Mouse (Mus musculus) heart, embryonic 13.5 days (tissue): ENCODE results near the gene Coro6. TPM values are rescaled to one million over a fixed set of nuclear protein-coding genes. Genes with fewer than 3 reads are reported as not detected.

Experiments
- ATAC-seq: fragments of 200-750 bp; cut with Nextera tagmentation; 2 replicates; pipeline ENCODE4 v1.8.0; 2017; ENCODE audit warnings: moderate TSS enrichment; ENCODE audit not compliant: insufficient number of reproducible peaks, low FRiP score, low TSS enrichment; ENCODE audit errors: extremely low read depth
- H3K27ac ChIP-seq: fragments of 300-500 bp; sonication (generic); replicated peaks from 2 replicates; pipeline ENCODE4 v1.5.1; 2015; ENCODE audit warnings: moderate library complexity, mild to moderate bottlenecking, inconsistent platforms
- H3K27me3 ChIP-seq: fragments of 300-500 bp; sonication (generic); replicated peaks from 2 replicates; pipeline ENCODE4 v1.6.1; 2015; ENCODE audit warnings: mild to moderate bottlenecking, inconsistent platforms
- H3K36me3 ChIP-seq: fragments of 300-500 bp; sonication (generic); 2 replicates; pipeline ENCODE4 v1.6.1; 2015; ENCODE audit warnings: mild to moderate bottlenecking, inconsistent platforms
- H3K4me1 ChIP-seq: fragments of 300-500 bp; sonication (generic); 2 replicates; pipeline ENCODE4 v1.6.1; 2015; ENCODE audit warnings: inconsistent platforms
- H3K4me2 ChIP-seq: fragments of 300-500 bp; sonication (generic); 2 replicates; pipeline ENCODE4 v1.6.1; 2015; ENCODE audit warnings: inconsistent platforms, mild to moderate bottlenecking, moderate library complexity
- H3K4me3 ChIP-seq: fragments of 300-500 bp; sonication (generic); 2 replicates; pipeline ENCODE4 v1.5.1; 2015; ENCODE audit warnings: moderate library complexity, mild to moderate bottlenecking, inconsistent platforms
- H3K9ac ChIP-seq: fragments of 300-500 bp; sonication (generic); 2 replicates; pipeline ENCODE4 v1.6.1; 2015; ENCODE audit warnings: inconsistent platforms, mild to moderate bottlenecking, moderate library complexity
- H3K9me3 ChIP-seq: fragments of 300-500 bp; sonication (generic); 2 replicates; pipeline ENCODE4 v1.6.1; 2016; ENCODE audit warnings: inconsistent platforms
- WGBS: fragments of 180-500 bp; shearing (Covaris S2); methylation state at CpG from one replicate; pipeline ENCODE4 v1.1.7; 2015; ENCODE audit warnings: mixed read lengths; 5-methylcytosine and 5-hydroxymethylcytosine counted together
- polyA plus RNA-seq: library from polyadenylated mRNA; unstranded; fragments of >200 nt; fragmentation: Nextera tagmentation; extraction: Ambion mirVana; gene quantifications from 2 replicates; pipeline ENCODE4 v1.2.1, GENCODE M21; 2015

The Coro6 gene
- polyA plus RNA-seq, 1 experiment from 2014 or later: 28.8 TPM

- Histone ChIP-seq H3K9me3 (no peaks in the 10 kb centered on the region), H3K27me3 (no peaks in the 10 kb centered on the region), H3K4me2 (peak overlapping the region; percentile 93), H3K4me3 (peak overlapping the region; percentile 97), H3K4me1 (peaks cover 79% of the 10 kb centered on the region), H3K27ac (peak overlapping the region; percentile 94), H3K36me3 (peaks cover 13% of the 10 kb centered on the region), H3K9ac (peak overlapping the region; percentile 99)
- WGBS: 70% methylated on average over 6 of the region's 6 CpGs
- ATAC-seq: no peak
Observed at GRCm38 (mm10) chr11:77494782-77495181, 32.6 kb downstream of the Coro6 start.

GRCm38 (mm10) chr11:77495507-77495906, 33.3 kb downstream of the Coro6 start:
- Histone ChIP-seq H3K27ac (peak overlapping the region; percentile 94; the same call in 1 of the 2 replicates), H3K4me2 (peak overlapping the region; percentile 93), H3K4me1 (peaks cover 74% of the 10 kb centered on the region), H3K27me3 (no peaks in the 10 kb centered on the region), H3K9ac (peak overlapping the region; percentile 99), H3K36me3 (peaks cover 20% of the 10 kb centered on the region), H3K9me3 (no peaks in the 10 kb centered on the region), H3K4me3 (no peak overlapping the region)
- no peak for ATAC-seq

- Histone ChIP-seq H3K27me3 (no peaks in the 10 kb centered on the region), H3K4me3 (peak overlapping the region; percentile 14; the same call in 1 of the 2 replicates), H3K36me3 (peaks cover 38% of the 10 kb centered on the region), H3K27ac (peak overlapping the region; percentile 93), H3K9ac (peak overlapping the region; percentile 73), H3K4me1 (peaks cover 64% of the 10 kb centered on the region), H3K4me2 (peak overlapping the region; percentile 36), H3K9me3 (no peaks in the 10 kb centered on the region)
- 32% methylated on average over 6 of the region's 6 CpGs for WGBS
- ATAC-seq: no peak; the same call in 1 of the 2 replicates
Observed at GRCm38 (mm10) chr11:77497341-77497756, 35.1 kb downstream of the Coro6 start.

GRCm38 (mm10) chr11:77497851-77498250, 35.6 kb downstream of the Coro6 start:
- Histone ChIP-seq H3K4me2 (peak overlapping the region; percentile 36), H3K9me3 (no peaks in the 10 kb centered on the region), H3K4me3 (0 out of 2 replicates have a peak overlapping the region, but pooled peaks have one; percentile 4), H3K4me1 (peaks cover 64% of the 10 kb centered on the region), H3K27me3 (no peaks in the 10 kb centered on the region), H3K27ac (peak overlapping the region; percentile 93), H3K9ac (peak overlapping the region; percentile 73), H3K36me3 (peaks cover 43% of the 10 kb centered on the region)
- 28% methylated on average over 4 of the region's 4 CpGs for WGBS
- no peak for ATAC-seq

GRCm38 (mm10) chr11:77498261-77499139, 36.3 kb downstream of the Coro6 start:
- no peak overlapping the region for H3K4me3 ChIP-seq
- 69% methylated on average over 12 of the region's 12 CpGs for WGBS
- H3K27ac ChIP-seq: peak overlapping the region; percentile 93
- H3K9me3 ChIP-seq: no peaks in the 10 kb centered on the region
- peaks cover 71% of the 10 kb centered on the region for H3K4me1 ChIP-seq
- H3K36me3 ChIP-seq: peaks cover 49% of the 10 kb centered on the region
- no peak for ATAC-seq
- peak overlapping the region; percentile 73 for H3K9ac ChIP-seq
- H3K27me3 ChIP-seq: no peaks in the 10 kb centered on the region
- peak overlapping the region; percentile 36 for H3K4me2 ChIP-seq

GRCm38 (mm10) chr11:77499354-77499753, 37.1 kb downstream of the Coro6 start:
- Histone ChIP-seq H3K4me2 (no peak overlapping the region), H3K36me3 (peaks cover 58% of the 10 kb centered on the region)
- 85% methylated on average over 7 of the region's 7 CpGs for WGBS

GRCm38 (mm10) chr11:77500361-77501325, 38.4 kb downstream of the Coro6 start:
- WGBS: 83% methylated on average over 17 of the region's 17 CpGs
- no peak overlapping the region for H3K4me3 ChIP-seq
- no peak overlapping the region for H3K27ac ChIP-seq
- H3K36me3 ChIP-seq: peaks cover 71% of the 10 kb centered on the region
- ATAC-seq: no peak
- peak overlapping the region; percentile 40; the same call in 1 of the 2 replicates for H3K9ac ChIP-seq
- no peaks in the 10 kb centered on the region for H3K27me3 ChIP-seq
- no peaks in the 10 kb centered on the region for H3K9me3 ChIP-seq
- H3K4me2 ChIP-seq: no peak overlapping the region
- H3K4me1 ChIP-seq: peaks cover 53% of the 10 kb centered on the region

More at GRCm38 (mm10) chr11:77499354-77499753, 37.1 kb downstream of the Coro6 start:
- H3K9me3 ChIP-seq: no peaks in the 10 kb centered on the region
- H3K27me3 ChIP-seq: no peaks in the 10 kb centered on the region
- 0 out of 2 replicates have a peak overlapping the region, but pooled peaks have one; percentile 73 for H3K9ac ChIP-seq
- no peak for ATAC-seq
- no peak overlapping the region for H3K4me3 ChIP-seq
- H3K27ac ChIP-seq: no peak overlapping the region
- H3K4me1 ChIP-seq: peaks cover 66% of the 10 kb centered on the region

- 19% methylated on average over 5 of the region's 5 CpGs for WGBS
- H3K4me2 ChIP-seq: no peak overlapping the region
- peaks cover 76% of the 10 kb centered on the region for H3K36me3 ChIP-seq
- ATAC-seq: no peak
- peaks cover 46% of the 10 kb centered on the region for H3K4me1 ChIP-seq
- peak overlapping the region; percentile 40; the same call in 1 of the 2 replicates for H3K9ac ChIP-seq
- no peaks in the 10 kb centered on the region for H3K9me3 ChIP-seq
- H3K27ac ChIP-seq: no peak overlapping the region
- no peaks in the 10 kb centered on the region for H3K27me3 ChIP-seq
- no peak overlapping the region for H3K4me3 ChIP-seq
Observed at GRCm38 (mm10) chr11:77501392-77501791, 39.2 kb downstream of the Coro6 start.

- Histone ChIP-seq H3K27me3 (no peaks in the 10 kb centered on the region), H3K27ac (no peak overlapping the region), H3K9me3 (no peaks in the 10 kb centered on the region), H3K36me3 (peaks cover 82% of the 10 kb centered on the region), H3K4me2 (no peak overlapping the region), H3K9ac (no peak overlapping the region), H3K4me1 (peaks cover 40% of the 10 kb centered on the region), H3K4me3 (no peak overlapping the region)
- no peak for ATAC-seq
- WGBS: 89% methylated on average over 4 of the region's 4 CpGs
Observed at GRCm38 (mm10) chr11:77501971-77502370, 39.8 kb downstream of the Coro6 start.

GRCm38 (mm10) chr11:77502481-77502880, 40.3 kb downstream of the Coro6 start:
- ATAC-seq: no peak
- no peak overlapping the region for H3K27ac ChIP-seq
- H3K4me2 ChIP-seq: no peak overlapping the region
- 78% methylated on average over 6 of the region's 6 CpGs for WGBS
- H3K9me3 ChIP-seq: no peaks in the 10 kb centered on the region
- H3K4me3 ChIP-seq: no peak overlapping the region
- H3K4me1 ChIP-seq: peaks cover 35% of the 10 kb centered on the region
- H3K27me3 ChIP-seq: no peaks in the 10 kb centered on the region
- H3K9ac ChIP-seq: peak overlapping the region; percentile 1; the same call in 1 of the 2 replicates
- peaks cover 86% of the 10 kb centered on the region for H3K36me3 ChIP-seq

- WGBS: 78% methylated on average over 3 of the region's 3 CpGs
- H3K27ac ChIP-seq: 0 out of 2 replicates have a peak overlapping the region, but pooled peaks have one; percentile 18
- no peak for ATAC-seq
- no peak overlapping the region for H3K4me2 ChIP-seq
- peaks cover 32% of the 10 kb centered on the region for H3K4me1 ChIP-seq
- H3K9me3 ChIP-seq: no peaks in the 10 kb centered on the region
- H3K9ac ChIP-seq: peak overlapping the region; percentile 1
- peaks cover 92% of the 10 kb centered on the region for H3K36me3 ChIP-seq
- H3K27me3 ChIP-seq: no peaks in the 10 kb centered on the region
- no peak overlapping the region for H3K4me3 ChIP-seq
Observed at GRCm38 (mm10) chr11:77503511-77503910, 41.3 kb downstream of the Coro6 start.
